Mouse (Mus musculus) MEL (cell line): ENCODE results near the gene Grik4.

Experiments
- CTCF ChIP-seq, 3 experiments: IDR thresholded peaks in 2 of 3; conservative IDR thresholded peaks in 1 of 3; 2 replicates each; pipeline ENCODE4 v1.5.1; 2011 to 2012; ENCODE audit warnings: low read length in 3 of 3, low read depth in 2 of 3, mild to moderate bottlenecking in 2 of 3, improper control_type of control experiment in 1 of 3, inconsistent platforms in 1 of 3, mixed read lengths in 1 of 3, moderate library complexity in 1 of 3; ENCODE audit not compliant: control insufficient read depth in 1 of 3, insufficient read depth in 1 of 3, poor library complexity in 1 of 3, severe bottlenecking in 1 of 3
- EP300 ChIP-seq, 2 experiments: IDR thresholded peaks; 2 replicates each; pipeline ENCODE4 v1.6.1; 2011; ENCODE audit warnings: improper control_type of control experiment in 2 of 2, low read length in 2 of 2, low read depth in 1 of 2, mild to moderate bottlenecking in 1 of 2
- HCFC1 ChIP-seq: IDR thresholded peaks from 2 replicates; pipeline ENCODE4 v1.6.1; 2012; ENCODE audit warnings: low read depth, mild to moderate bottlenecking, inconsistent platforms, low read length, improper control_type of control experiment, moderate library complexity
- MAFK ChIP-seq: IDR thresholded peaks from 2 replicates; pipeline ENCODE4 v1.6.1; 2011; ENCODE audit warnings: low read depth, mild to moderate bottlenecking, low read length, improper control_type of control experiment, borderline replicate concordance
- MAZ ChIP-seq: IDR thresholded peaks from 2 replicates; pipeline ENCODE4 v1.6.1; 2012; ENCODE audit warnings: low read depth, mild to moderate bottlenecking, inconsistent platforms, low read length, improper control_type of control experiment
- MYC ChIP-seq: IDR thresholded peaks from 2 replicates; pipeline ENCODE4 v1.6.1; 2011; ENCODE audit warnings: low read depth, mild to moderate bottlenecking, low read length, improper control_type of control experiment, moderate library complexity
- POLR2A ChIP-seq, 2 experiments: IDR thresholded peaks; 2 replicates each; pipeline ENCODE4 v1.6.1; 2011 to 2012; ENCODE audit warnings: low read length in 2 of 2, mild to moderate bottlenecking in 2 of 2, control low read depth in 1 of 2, improper control_type of control experiment in 1 of 2, low read depth in 1 of 2, moderate library complexity in 1 of 2; ENCODE audit not compliant: control insufficient read depth in 1 of 2, insufficient read depth in 1 of 2, poor library complexity in 1 of 2
- TAL1 ChIP-seq: IDR thresholded peaks from 2 replicates; pipeline ENCODE4 v1.6.1; 2012; ENCODE audit warnings: mild to moderate bottlenecking, inconsistent platforms, low read length, moderate library complexity, mixed read lengths
- TCF12 ChIP-seq: IDR thresholded peaks from 2 replicates; pipeline ENCODE4 v1.6.1; 2014; ENCODE audit warnings: low read depth, mild to moderate bottlenecking, inconsistent platforms, low read length, improper control_type of control experiment, moderate library complexity
- UBTF ChIP-seq: IDR thresholded peaks from 2 replicates; pipeline ENCODE4 v1.6.1; 2012; ENCODE audit warnings: low read depth, mild to moderate bottlenecking, inconsistent platforms, low read length, improper control_type of control experiment, moderate library complexity, borderline replicate concordance; ENCODE audit not compliant: insufficient read depth
- ZC3H11A ChIP-seq: IDR thresholded peaks from 2 replicates; pipeline ENCODE4 v1.6.1; 2012; ENCODE audit warnings: low read depth, mild to moderate bottlenecking, inconsistent platforms, low read length, improper control_type of control experiment
- ZNF384 ChIP-seq: IDR thresholded peaks from 2 replicates; pipeline ENCODE4 v1.6.1; 2012; ENCODE audit warnings: low read depth, mild to moderate bottlenecking, inconsistent platforms, low read length, improper control_type of control experiment

DNA sequence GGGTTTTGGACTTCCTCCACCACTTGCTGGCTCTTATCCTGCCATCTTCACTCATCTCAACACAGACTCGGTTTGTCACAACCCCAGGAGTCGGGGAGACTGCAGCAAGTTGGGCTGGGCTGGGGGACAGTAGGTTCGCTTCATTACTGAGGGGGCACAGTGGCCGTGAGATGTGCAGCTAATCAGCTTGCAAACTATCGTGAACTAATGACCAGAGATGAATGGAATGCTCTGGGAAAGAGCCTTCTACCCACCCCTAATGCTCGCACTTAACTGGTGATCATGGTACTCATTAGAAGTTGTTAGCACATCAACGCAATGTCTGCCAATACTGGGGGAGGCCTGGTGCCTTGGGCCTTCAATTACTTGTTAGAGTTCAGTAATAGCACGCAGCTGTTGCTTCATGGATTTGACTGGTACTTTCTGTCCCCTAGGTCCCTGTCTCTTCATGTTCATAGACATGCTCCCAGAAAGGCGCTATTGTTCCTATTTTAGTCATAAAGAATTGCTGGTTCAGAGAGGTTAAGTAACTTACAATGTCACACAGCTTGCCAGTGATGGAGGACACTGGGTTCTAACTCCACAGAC, 211.5 kb downstream of the Grik4 start:
- TF ChIP-seq MAFK (no peak), POLR2A (IDR thresholded peaks at IDR 0.05; ENCODE audit: control insufficient read depth in 1 of 2, insufficient read depth in 1 of 2, low read depth in 1 of 2, low read length in 2 of 2, poor library complexity in 1 of 2) (no peak), HCFC1 (no peak), ZC3H11A (no peak), CTCF (IDR thresholded peaks at IDR 0.05 in 2 of 3, conservative IDR thresholded peaks at IDR 0.05 in 1 of 3; ENCODE audit: control insufficient read depth in 1 of 3, insufficient read depth in 1 of 3, low read depth in 2 of 3, low read length in 3 of 3, poor library complexity in 1 of 3, severe bottlenecking in 1 of 3) (no peak), UBTF (no peak), MYC (no peak), ZNF384 (no peak), TCF12 (no peak), TAL1 (no peak), EP300 (IDR thresholded peaks at IDR 0.05; ENCODE audit: low read depth in 1 of 2, low read length in 2 of 2) (no peak), MAZ (no peak)
